Mouse (Mus musculus) neutrophil, adult 59 days (primary cell): Measurements from ENCODE around the gene Vsx2. TPM values are rescaled to one million over a fixed set of nuclear protein-coding genes. Genes with fewer than 3 reads are reported as not detected.

Experiments used
- total RNA-seq, 2 experiments: library from RNA; stranded (reverse); gene quantifications; 1 replicate in 1 of 2; 2 replicates in 1 of 2; pipeline ENCODE4 v1.2.4; 2023

The Vsx2 gene
- total RNA-seq, result not detected

DNA sequence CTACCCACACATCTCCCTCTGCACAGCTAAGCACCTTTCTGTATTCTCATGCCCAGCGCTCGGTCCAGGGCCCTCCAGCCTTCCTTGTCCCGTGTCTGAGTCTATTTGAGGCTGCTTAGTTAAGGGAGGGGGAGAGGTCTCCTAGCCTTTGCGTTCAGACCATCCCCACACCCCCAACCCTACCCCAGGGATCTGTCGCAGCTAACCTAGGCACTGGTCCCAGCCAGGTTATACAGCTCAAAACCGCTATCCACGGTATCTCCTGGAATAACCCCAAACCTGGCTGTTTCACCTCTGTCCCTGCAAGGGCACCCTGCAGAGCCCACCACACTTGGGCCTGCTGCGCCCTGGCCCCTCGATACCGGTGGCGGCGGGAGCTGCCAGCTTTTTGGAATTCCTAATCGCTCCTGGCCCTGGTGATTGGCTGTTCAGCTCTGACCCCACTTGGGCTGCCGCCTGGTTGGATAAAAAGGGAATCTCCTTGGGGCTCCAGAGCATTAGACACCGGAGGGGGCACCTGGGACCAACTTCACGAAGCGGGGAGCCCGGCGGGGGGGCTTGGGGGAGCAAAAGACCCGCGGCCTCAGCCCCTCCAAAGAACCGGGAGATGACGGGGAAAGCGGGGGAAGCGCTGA lies at the start of gene Vsx2:
Gene Vsx2 (plus strand): TSS at position 427 of the 635 bp plus-strand sequence.

DNA sequence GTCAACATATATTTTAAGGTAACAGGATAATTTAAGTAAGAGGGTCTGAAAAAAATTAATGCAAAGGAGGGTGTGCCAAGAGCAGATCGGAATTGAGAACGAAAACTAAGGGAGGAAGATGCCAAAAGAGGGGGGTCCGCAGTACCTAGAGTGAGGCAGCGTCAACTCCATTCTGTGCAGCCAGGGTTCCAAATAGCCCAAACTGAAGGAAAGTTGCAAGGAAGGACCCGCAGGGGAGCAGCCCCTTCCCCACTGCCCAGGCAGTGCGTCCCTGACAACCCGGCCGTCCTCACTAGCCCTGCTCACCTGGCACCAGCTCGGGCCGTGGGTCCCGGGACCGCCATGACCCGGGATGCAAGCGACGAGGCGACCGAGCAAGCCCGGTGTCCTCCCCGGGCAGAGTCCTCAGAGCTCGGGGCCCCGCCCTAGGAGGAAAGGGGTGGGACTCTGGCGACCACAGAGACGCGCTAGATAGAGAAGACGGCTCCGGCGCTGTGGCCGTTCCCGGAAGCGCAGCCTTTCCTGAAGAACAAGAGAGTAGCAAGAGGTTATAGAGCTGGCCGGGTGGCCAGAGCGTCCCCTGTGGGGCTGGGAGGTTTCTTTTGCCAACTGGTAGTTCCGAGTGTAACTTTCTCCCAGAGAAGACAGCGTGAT lies 47.5 kb downstream of the Vsx2 start, which contains the start of gene Abcd4:
Gene Abcd4 (minus strand): TSS at position 437 of the 654 bp plus-strand sequence.

DNA sequence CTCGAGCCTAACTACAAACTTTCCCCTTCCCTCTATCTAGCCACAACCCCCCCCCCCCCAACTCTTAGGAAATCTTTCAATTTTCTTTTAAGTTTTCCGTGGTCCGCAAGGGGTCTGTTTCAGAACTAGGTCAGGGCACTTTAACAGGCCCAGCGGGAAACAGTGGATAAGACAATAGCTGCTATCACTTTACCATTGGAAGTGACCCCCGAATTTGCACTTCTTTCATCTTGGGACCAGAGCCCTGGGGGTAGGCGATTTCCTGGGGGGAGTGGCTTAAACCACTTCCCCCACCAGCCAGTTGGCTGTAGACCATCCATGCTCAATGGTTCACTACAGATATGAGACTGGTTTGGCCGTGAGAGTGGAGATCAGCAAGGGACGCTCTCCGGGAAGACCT lies 71.1 kb downstream of the Vsx2 start, which contains the start of gene Vrtn:
Gene Vrtn (plus strand): TSS at position 366 of the 400 bp plus-strand sequence.

Other genes starting within 250 kb of the Vsx2 start
- gene Coq6, start 208.1 kb upstream of the Vsx2 start, total RNA-seq, result 10 to 100 TPM; 10.4 to 12.7 TPM
- gene Fam161b, start 207.9 kb upstream of the Vsx2 start, total RNA-seq, result under 1 TPM; 0.38 to 0.40 TPM
- 10 to 100 TPM; 17.0 to 19.4 TPM for gene Entpd5, start 160.7 kb upstream of the Vsx2 start, total RNA-seq
- 1 to 10 TPM in 1 of 2 experiments, under 1 TPM in 1; 0.47 to 1.1 TPM for gene Bbof1, start 160.7 kb upstream of the Vsx2 start, total RNA-seq
- 10 to 100 TPM; 21.0 to 27.4 TPM for gene Rnf113a2, start 152.6 kb upstream of the Vsx2 start, total RNA-seq
- gene Aldh6a1, start 118.8 kb upstream of the Vsx2 start, total RNA-seq, result 1 to 10 TPM; 3.8 to 4.9 TPM
- gene Lin52, start 118.3 kb upstream of the Vsx2 start, total RNA-seq, result 10 to 100 TPM in 1 of 2 experiments, 1 to 10 TPM in 1; 5.6 to 12.1 TPM
- 1 to 10 TPM; 7.2 to 7.8 TPM for gene Abcd4, start 47.7 kb downstream of the Vsx2 start, total RNA-seq
- gene Vrtn, start 71.3 kb downstream of the Vsx2 start, total RNA-seq, result not detected
- not detected for gene Syndig1l, start 129.1 kb downstream of the Vsx2 start, total RNA-seq
- gene Npc2, start 203.4 kb downstream of the Vsx2 start, total RNA-seq, result 100 to 1,000 TPM in 1 of 2 experiments, 10 to 100 TPM in 1; 89.5 to 118 TPM
- gene Isca2, start 203.5 kb downstream of the Vsx2 start, total RNA-seq, result 10 to 100 TPM; 37.7 to 46.0 TPM